Mouse (Mus musculus) retina, postnatal 7 days (tissue): ENCODE data around the gene Aoc1.

Source experiments
- DNase-seq: peaks from one replicate; pipeline ENCODE4 v3.0.0-alpha.2; 2012; ENCODE audit warnings: low read depth, low spot score

Gene Aoc1

GRCm38 (mm10) chr6:48906371-48906770, 33.7 kb downstream of the Aoc1 start:
- DNase-seq: no peak

- no peak for DNase-seq
Observed at GRCm38 (mm10) chr6:48909229-48909628, 36.5 kb downstream of the Aoc1 start.

- no peak for DNase-seq
Observed at GRCm38 (mm10) chr6:48912033-48912432, 39.3 kb downstream of the Aoc1 start.

- DNase-seq: no peak
Observed at GRCm38 (mm10) chr6:48913587-48913986, 40.9 kb downstream of the Aoc1 start.

- DNase-seq: no peak
Observed at GRCm38 (mm10) chr6:48929595-48929994, 56.9 kb downstream of the Aoc1 start, which contains the start of gene 1600015I10Rik. 1600015I10Rik (plus strand) TSS chr6:48929895.

GRCm38 (mm10) chr6:48949596-48949995, 76.9 kb downstream of the Aoc1 start:
- no peak for DNase-seq

GRCm38 (mm10) chr6:48950676-48951075, 78.0 kb downstream of the Aoc1 start:
- DNase-seq: no peak

- no peak for DNase-seq
Observed at GRCm38 (mm10) chr6:48951630-48952029, 78.9 kb downstream of the Aoc1 start.

- DNase-seq: no peak
Observed at GRCm38 (mm10) chr6:48953220-48953619, 80.5 kb downstream of the Aoc1 start.

- DNase-seq: no peak
Observed at GRCm38 (mm10) chr6:48954211-48954610, 81.5 kb downstream of the Aoc1 start.

GRCm38 (mm10) chr6:48954946-48955345, 82.2 kb downstream of the Aoc1 start:
- DNase-seq: peak; percentile 17

- DNase-seq: no peak
Observed at GRCm38 (mm10) chr6:48956785-48957184, 84.1 kb downstream of the Aoc1 start.

- DNase-seq: peak; percentile 13
Observed at GRCm38 (mm10) chr6:48958053-48958452, 85.4 kb downstream of the Aoc1 start.
